Mouse (Mus musculus): ENCODE measurements around the gene Cypt3. TPM values are rescaled to one million over a fixed set of nuclear protein-coding genes. Genes with fewer than 3 reads are reported as not detected.
A peak's percentile ranks its signal among the peaks of the same experiment; 100 is the strongest.

Gene Cypt3
- polyA plus RNA-seq (2014; fragmentation: Nextera tagmentation; extraction: Ambion mirVana), result 0.29 and 0.34 TPM in 2 replicates

DNA sequence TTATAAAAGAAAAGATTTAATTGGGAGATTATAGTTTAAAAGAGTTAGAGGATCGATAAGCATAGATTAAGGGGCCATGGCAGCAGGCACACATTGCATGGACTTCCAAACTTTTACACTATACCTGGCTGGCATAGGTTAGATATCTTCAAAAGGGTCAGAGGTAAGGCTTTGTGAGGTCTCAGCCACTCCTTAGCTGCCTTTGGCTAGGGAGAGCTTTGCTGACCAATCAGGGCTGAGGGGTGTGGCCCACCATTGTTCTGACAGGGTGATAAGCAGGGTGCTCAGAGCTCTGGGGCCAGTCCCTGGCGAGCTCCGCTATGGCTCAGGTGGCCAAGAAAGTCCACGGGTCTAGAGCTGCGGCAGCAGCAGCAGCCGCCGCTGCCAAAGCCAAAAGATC lies at the start of gene Cypt3:
Gene Cypt3 (plus strand): TSS at position 301 of the 400 bp plus-strand sequence.
- H3K4me2 ChIP-seq, result no peak within 1 kb of the TSS
- H3K9ac ChIP-seq (ENCODE audit: low read length), result no peak within 1 kb of the TSS
- 81% methylated on average over 7 of the region's 7 CpGs for WGBS
- DNase-seq (ENCODE audit: low spot score, missing footprints), result no peak
- no peaks in the 10 kb centered on the region for H3K4me1 ChIP-seq (ENCODE audit: control insufficient read depth, insufficient read depth, low read length)
- H3K9me3 ChIP-seq (ENCODE audit: control insufficient read depth, low read length), result no peaks in the 10 kb centered on the region
- no peaks in the 10 kb centered on the region for H3K36me3 ChIP-seq (ENCODE audit: control insufficient read depth, insufficient read depth, low read length)
- no peak within 1 kb of the TSS; the same call in 1 of the 2 replicates for H3K27ac ChIP-seq (ENCODE audit: low read depth, low read length)
- ATAC-seq (ENCODE audit: low FRiP score), result no peak
- H3K27me3 ChIP-seq (ENCODE audit: control insufficient read depth, insufficient read depth, low read length), result no peaks in the 10 kb centered on the region
- H3K4me3 ChIP-seq (ENCODE audit: low read depth, low read length), result no peak within 1 kb of the TSS

DNA sequence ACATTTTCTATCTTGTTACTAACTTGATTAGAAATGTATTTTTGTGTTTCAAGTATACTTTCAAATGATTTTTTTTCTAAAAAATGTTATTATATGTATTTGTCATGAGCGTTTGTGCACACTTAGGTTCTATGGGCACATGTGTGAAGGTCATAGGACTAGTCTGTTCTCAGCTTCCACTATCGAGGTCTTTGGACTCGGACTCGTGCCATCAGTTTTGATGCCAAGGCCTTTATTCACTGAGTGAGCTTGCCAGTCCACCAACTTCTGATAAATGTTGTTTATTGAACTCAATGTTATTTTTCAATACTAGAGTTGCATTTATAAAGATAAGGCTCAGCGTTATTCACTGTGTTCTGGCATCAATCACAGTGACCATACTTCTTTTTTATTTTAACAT lies 42.9 kb upstream of the Cypt3 start:
- H3K4me1 ChIP-seq (ENCODE audit: control insufficient read depth, insufficient read depth, low read length), result no peaks in the 10 kb centered on the region
- ATAC-seq (ENCODE audit: low FRiP score), result no peak
- H3K9ac ChIP-seq (ENCODE audit: low read length), result no peak overlapping the region
- H3K4me2 ChIP-seq, result no peak overlapping the region
- H3K36me3 ChIP-seq (ENCODE audit: control insufficient read depth, insufficient read depth, low read length), result no peaks in the 10 kb centered on the region
- H3K27ac ChIP-seq (ENCODE audit: low read depth, low read length), result no peak overlapping the region
- H3K4me3 ChIP-seq (ENCODE audit: low read depth, low read length), result no peak overlapping the region
- H3K27me3 ChIP-seq (ENCODE audit: control insufficient read depth, insufficient read depth, low read length), result no peaks in the 10 kb centered on the region
- H3K9me3 ChIP-seq (ENCODE audit: control insufficient read depth, low read length), result no peaks in the 10 kb centered on the region
- DNase-seq (ENCODE audit: low spot score, missing footprints), result no peak
- WGBS, result 91% methylated on average over 5 of the region's 5 CpGs

- no peak overlapping the region for H3K27ac ChIP-seq (ENCODE audit: low read depth, low read length)
- DNase-seq (ENCODE audit: low spot score, missing footprints), result peak; percentile 90
Observed at GRCm38 (mm10) chrX:153528399-153528798, 30.0 kb upstream of the Cypt3 start.

DNA sequence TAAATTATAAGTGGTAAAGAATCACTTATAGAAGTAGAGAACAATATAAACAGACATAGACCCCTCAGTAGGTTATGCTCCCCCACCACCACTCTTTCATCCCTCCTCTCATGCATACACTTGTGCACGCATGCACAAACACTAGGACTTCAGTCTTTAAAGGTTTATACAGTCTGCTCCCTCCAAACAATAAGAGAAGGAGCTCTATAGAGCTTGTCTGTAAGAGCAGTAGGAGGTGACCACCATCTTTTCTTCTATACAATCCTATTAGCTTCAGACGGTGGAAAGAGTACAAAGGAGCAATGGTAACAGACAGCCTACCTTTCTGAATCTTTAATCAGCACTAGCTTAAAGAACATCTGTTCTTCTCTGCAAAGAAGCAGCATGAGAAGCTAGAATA lies 1.8 kb upstream of the Cypt3 start:
- Histone ChIP-seq H3K9ac (ENCODE audit: low read length) (no peak overlapping the region), H3K27ac (ENCODE audit: low read depth, low read length) (no peak overlapping the region; the same call in 1 of the 2 replicates), H3K4me1 (ENCODE audit: control insufficient read depth, insufficient read depth, low read length) (no peaks in the 10 kb centered on the region), H3K27me3 (ENCODE audit: control insufficient read depth, insufficient read depth, low read length) (no peaks in the 10 kb centered on the region), H3K36me3 (ENCODE audit: control insufficient read depth, insufficient read depth, low read length) (no peaks in the 10 kb centered on the region), H3K4me2 (no peak overlapping the region), H3K9me3 (ENCODE audit: control insufficient read depth, low read length) (no peaks in the 10 kb centered on the region), H3K4me3 (ENCODE audit: low read depth, low read length) (no peak overlapping the region)
- ATAC-seq (ENCODE audit: low FRiP score), result peak; percentile 92
- WGBS, result 27% methylated on average over 2 of the region's 2 CpGs
- no peak for DNase-seq (ENCODE audit: low spot score, missing footprints)

More at GRCm38 (mm10) chrX:153528399-153528798, 30.0 kb upstream of the Cypt3 start:
- no peak overlapping the region for H3K4me2 ChIP-seq
- no peaks in the 10 kb centered on the region for H3K9me3 ChIP-seq (ENCODE audit: control insufficient read depth, low read length)
- no peaks in the 10 kb centered on the region for H3K4me1 ChIP-seq (ENCODE audit: control insufficient read depth, insufficient read depth, low read length)
- ATAC-seq (ENCODE audit: low FRiP score), result no peak
- H3K36me3 ChIP-seq (ENCODE audit: control insufficient read depth, insufficient read depth, low read length), result no peaks in the 10 kb centered on the region
- H3K9ac ChIP-seq (ENCODE audit: low read length), result no peak overlapping the region
- WGBS, result 28% methylated on average over 2 of the region's 2 CpGs
- H3K4me3 ChIP-seq (ENCODE audit: low read depth, low read length), result no peak overlapping the region
- no peaks in the 10 kb centered on the region for H3K27me3 ChIP-seq (ENCODE audit: control insufficient read depth, insufficient read depth, low read length)

DNA sequence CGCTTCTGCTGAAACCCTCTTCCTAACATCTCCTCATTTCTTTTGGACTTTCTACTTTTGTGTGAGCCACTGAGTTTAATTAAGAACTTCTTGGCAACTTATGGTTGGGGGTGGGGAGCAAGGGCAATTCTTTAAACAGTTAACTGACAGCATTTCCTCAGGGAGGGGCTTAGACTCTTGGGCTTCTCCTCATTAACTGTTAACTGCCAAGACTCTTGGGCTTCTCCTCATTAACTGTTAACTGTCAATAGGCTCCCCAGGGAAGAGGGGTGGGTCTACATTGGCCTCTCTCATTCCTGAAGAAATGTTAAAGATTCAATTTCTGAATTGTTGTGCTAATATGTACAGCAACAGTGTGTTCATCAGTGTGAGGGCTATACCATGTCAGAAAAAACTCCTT lies 6.3 kb downstream of the Cypt3 start:
- H3K9me3 ChIP-seq (ENCODE audit: control insufficient read depth, low read length), result no peaks in the 10 kb centered on the region
- no peaks in the 10 kb centered on the region for H3K27me3 ChIP-seq (ENCODE audit: control insufficient read depth, insufficient read depth, low read length)
- no peak overlapping the region for H3K27ac ChIP-seq (ENCODE audit: low read depth, low read length)
- no peak overlapping the region for H3K4me2 ChIP-seq
- 88% methylated on average over 1 of the region's 1 CpGs for WGBS
- ATAC-seq (ENCODE audit: low FRiP score) (no peak), DNase-seq (ENCODE audit: low spot score, missing footprints) (no peak)
- H3K9ac ChIP-seq (ENCODE audit: low read length), result no peak overlapping the region
- no peaks in the 10 kb centered on the region for H3K36me3 ChIP-seq (ENCODE audit: control insufficient read depth, insufficient read depth, low read length)
- no peak overlapping the region for H3K4me3 ChIP-seq (ENCODE audit: low read depth, low read length)
- H3K4me1 ChIP-seq (ENCODE audit: control insufficient read depth, insufficient read depth, low read length), result no peaks in the 10 kb centered on the region

- H3K4me3 ChIP-seq (ENCODE audit: low read depth, low read length), result no peak overlapping the region
- H3K27ac ChIP-seq (ENCODE audit: low read depth, low read length), result no peak overlapping the region
- no peaks in the 10 kb centered on the region for H3K4me1 ChIP-seq (ENCODE audit: control insufficient read depth, insufficient read depth, low read length)
- H3K9ac ChIP-seq (ENCODE audit: low read length), result no peak overlapping the region
- no peaks in the 10 kb centered on the region for H3K9me3 ChIP-seq (ENCODE audit: control insufficient read depth, low read length)
- DNase-seq (ENCODE audit: low spot score, missing footprints) (no peak), ATAC-seq (ENCODE audit: low FRiP score) (no peak)
- WGBS, result 47% methylated on average over 2 of the region's 2 CpGs
- no peaks in the 10 kb centered on the region for H3K36me3 ChIP-seq (ENCODE audit: control insufficient read depth, insufficient read depth, low read length)
- H3K27me3 ChIP-seq (ENCODE audit: control insufficient read depth, insufficient read depth, low read length), result no peaks in the 10 kb centered on the region
- H3K4me2 ChIP-seq, result no peak overlapping the region
Observed at GRCm38 (mm10) chrX:153599583-153599982, 41.2 kb downstream of the Cypt3 start.

Other genes starting within 250 kb of the Cypt3 start
- gene Ubqln2, start 60.4 kb upstream of the Cypt3 start, polyA plus RNA-seq (2014; fragmentation: Nextera tagmentation; extraction: Ambion mirVana), result 61.0 and 63.8 TPM in 2 replicates
- 4.5 and 5.3 TPM in 2 replicates for gene Kctd12b, start 137.8 kb downstream of the Cypt3 start, polyA plus RNA-seq (2014; fragmentation: Nextera tagmentation; extraction: Ambion mirVana)
- gene Nbdy, start 165.0 kb downstream of the Cypt3 start, polyA plus RNA-seq (2014; fragmentation: Nextera tagmentation; extraction: Ambion mirVana), result 66.4 and 75.2 TPM in 2 replicates

All from midbrain, embryonic 11.5 days (tissue).